Mouse (Mus musculus): Measurements from ENCODE around the gene Scn4a.

Gene Scn4a

GRCm38 (mm10) chr11:106271794-106272643, 81.1 kb downstream of the Scn4a start:
- DNase-seq = no peak

- no peak for DNase-seq
Measured at GRCm38 (mm10) chr11:106271131-106271793, 81.8 kb downstream of the Scn4a start.

- DNase-seq = peak; percentile 67 to 86
Measured at GRCm38 (mm10) chr11:106269060-106269431, 84.0 kb downstream of the Scn4a start.

Data from thymus, postnatal 36 days (tissue).